Mouse (Mus musculus): Measurements from ENCODE around the gene Sdhaf4.

Gene Sdhaf4

DNA sequence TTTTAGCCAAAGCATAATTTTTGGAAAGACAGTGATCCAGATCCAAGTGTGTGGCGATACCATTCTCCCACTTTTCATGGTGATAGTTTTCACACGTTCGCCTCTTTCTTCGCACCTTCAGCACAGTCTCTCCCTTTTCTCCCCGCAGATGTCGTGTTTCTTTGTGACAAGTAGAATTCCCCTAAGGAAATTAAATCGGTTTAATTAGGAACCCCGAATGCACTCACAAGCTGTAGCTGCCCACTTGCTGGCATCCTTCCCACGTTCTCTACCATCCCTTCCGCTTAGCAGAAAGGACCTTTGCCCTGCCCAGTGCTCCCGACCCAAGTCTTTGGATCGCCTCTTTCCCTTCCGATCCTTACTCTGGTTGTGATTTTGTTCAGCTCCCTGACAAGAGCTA lies 51.5 kb downstream of the Sdhaf4 start:
- DNase-seq = no peak

DNA sequence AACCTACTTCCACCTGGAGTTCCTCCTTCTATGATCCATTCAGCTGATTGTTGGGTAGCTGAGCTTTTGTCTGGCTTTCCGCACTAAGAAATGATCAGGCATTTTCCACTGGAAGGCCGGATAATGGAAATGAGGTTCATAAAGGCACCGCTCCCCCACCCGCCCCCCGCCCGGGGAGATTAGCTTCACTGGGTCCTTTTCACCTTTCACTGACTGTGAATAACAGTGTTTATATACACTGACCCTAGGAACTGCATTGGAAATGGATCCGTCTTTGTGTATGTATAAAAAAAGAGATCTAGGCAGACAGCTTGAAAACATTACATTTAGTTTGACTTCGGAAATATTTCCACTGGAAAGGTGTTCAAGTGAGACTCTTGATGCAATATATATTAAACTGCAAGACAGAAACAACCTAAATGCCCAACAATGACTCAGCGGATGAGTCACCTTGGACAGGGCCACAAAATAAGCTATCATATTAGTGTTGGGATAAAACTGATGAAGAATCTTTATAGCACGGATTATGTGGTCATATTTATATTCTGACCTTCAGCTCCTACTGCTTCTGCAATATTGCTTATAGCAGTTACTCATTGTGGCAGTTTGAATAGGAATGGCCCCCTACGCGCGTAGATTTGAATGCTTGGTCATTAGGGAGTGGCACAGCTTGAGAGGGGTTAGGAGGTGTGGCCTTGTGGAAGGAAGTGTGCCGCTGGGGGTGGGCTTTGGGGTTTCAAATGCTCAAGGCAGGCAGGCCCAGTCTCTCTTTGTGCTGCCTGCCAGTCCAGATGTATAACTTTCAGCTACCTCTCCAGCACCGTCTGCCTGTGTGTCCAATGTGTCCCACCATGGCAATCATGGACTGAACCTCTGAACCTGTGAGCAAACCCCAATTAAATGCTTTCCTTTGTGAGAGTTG lies 56.4 kb downstream of the Sdhaf4 start:
- DNase-seq = no peak

DNA sequence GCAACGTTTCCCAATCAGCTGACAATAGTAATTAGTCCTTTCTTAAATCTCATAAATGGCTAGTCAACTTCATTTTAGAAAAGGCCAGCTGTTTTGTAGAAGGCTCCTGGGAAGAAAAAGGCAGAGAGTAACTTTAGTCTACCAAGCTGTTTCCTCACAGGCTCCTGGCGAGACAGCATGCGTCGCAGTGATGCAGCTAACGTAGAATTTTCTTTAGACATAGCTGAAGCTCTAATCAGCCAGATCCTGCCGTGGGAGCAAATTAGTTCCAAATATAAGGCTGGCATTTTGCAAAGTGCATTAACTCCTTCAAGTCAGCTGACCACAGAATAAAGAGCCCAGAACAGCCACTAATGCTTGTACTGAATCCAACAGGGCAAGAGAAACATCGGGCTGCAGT lies 57.2 kb downstream of the Sdhaf4 start:
- DNase-seq = peak; percentile 7

Measured in right cerebral cortex, postnatal 4 days (tissue).